Mouse (Mus musculus) heart, adult 18-20 months (tissue): ENCODE results near the gene Paqr5. TPM values are rescaled to one million over a fixed set of nuclear protein-coding genes. Genes with fewer than 3 reads are reported as not detected.

Source experiments
- DNase-seq, 2 experiments: peaks; one replicate each; pipeline ENCODE4 v3.0.0; 2021 to 2022; ENCODE audit warnings: mixed read lengths in 1 of 2
- long read RNA-seq, 2 experiments: library from polyadenylated mRNA; stranded (forward); transcript quantifications; one replicate each; pipeline ENCODE4 v2.0.0; 2021
- total RNA-seq, 2 experiments: library from RNA; stranded (reverse); gene quantifications; 2 replicates each; pipeline ENCODE4 v1.2.3; 2021

Paqr5 gene
- under 1 TPM in 1 of 2 experiments, not detected in 1; 0.18 TPM for total RNA-seq
- long read RNA-seq, experiment 1, result 0 reads
- long read RNA-seq, experiment 2, partial matches to known transcripts, result 1 of 1 reads
- long read RNA-seq, experiment 2, other reads (novel, unspliced or antisense), result 0 of 1 reads

GRCm38 (mm10) chr9:62026600-62026999 lies at the start of gene Paqr5:
TSS of gene Paqr5 (minus strand) at chr9:62026856.
- peak; percentile 16 to 23 for DNase-seq

- no peak for DNase-seq
Measured at GRCm38 (mm10) chr9:62062234-62062633, 35.6 kb upstream of the Paqr5 start.

GRCm38 (mm10) chr9:62060431-62060830 lies 33.8 kb upstream of the Paqr5 start:
- DNase-seq, result no peak

- peak; percentile 51 to 67 for DNase-seq
Measured at GRCm38 (mm10) chr9:62059941-62060340, 33.3 kb upstream of the Paqr5 start.

- peak in 1 of 2 experiments; percentile 10 for DNase-seq
Measured at GRCm38 (mm10) chr9:62057881-62058506, 31.3 kb upstream of the Paqr5 start.

GRCm38 (mm10) chr9:62056206-62056605 lies 29.6 kb upstream of the Paqr5 start:
- DNase-seq, result no peak

GRCm38 (mm10) chr9:62050801-62051200 lies 24.1 kb upstream of the Paqr5 start:
- DNase-seq, result no peak

GRCm38 (mm10) chr9:62049166-62049565 lies 22.5 kb upstream of the Paqr5 start:
- no peak for DNase-seq

- no peak for DNase-seq
Measured at GRCm38 (mm10) chr9:62042167-62042566, 15.5 kb upstream of the Paqr5 start.

- peak; percentile 84 to 94 for DNase-seq
Measured at GRCm38 (mm10) chr9:62040008-62040608, 13.5 kb upstream of the Paqr5 start.

- DNase-seq, result no peak
Measured at GRCm38 (mm10) chr9:62035806-62036205, 9.2 kb upstream of the Paqr5 start.

- no peak for DNase-seq
Measured at GRCm38 (mm10) chr9:62032206-62032605, 5.5 kb upstream of the Paqr5 start.

GRCm38 (mm10) chr9:62028072-62028471 lies 1.4 kb upstream of the Paqr5 start:
- DNase-seq, result no peak

GRCm38 (mm10) chr9:62025056-62025455 lies 1.6 kb downstream of the Paqr5 start:
- no peak for DNase-seq

- no peak for DNase-seq
Measured at GRCm38 (mm10) chr9:62023879-62024278, 2.8 kb downstream of the Paqr5 start.

- no peak for DNase-seq
Measured at GRCm38 (mm10) chr9:62022961-62023680, 3.5 kb downstream of the Paqr5 start.

GRCm38 (mm10) chr9:62021583-62022120 lies 5.0 kb downstream of the Paqr5 start:
- no peak for DNase-seq

GRCm38 (mm10) chr9:62020259-62020658 lies 6.4 kb downstream of the Paqr5 start:
- DNase-seq, result no peak

- no peak for DNase-seq
Measured at GRCm38 (mm10) chr9:62018229-62019093, 8.2 kb downstream of the Paqr5 start.

- no peak for DNase-seq
Measured at GRCm38 (mm10) chr9:62017329-62017728, 9.3 kb downstream of the Paqr5 start.

GRCm38 (mm10) chr9:62015504-62015903 lies 11.2 kb downstream of the Paqr5 start:
- DNase-seq, result no peak
